Mouse (Mus musculus) spleen, adult 2 months (tissue): Measurements from ENCODE around the gene Spata19. TPM values are rescaled to one million over a fixed set of nuclear protein-coding genes. Genes with fewer than 3 reads are reported as not detected.

Experiments used
- DNase-seq, 2 experiments: peaks; one replicate each; pipeline versions ENCODE4 v3.0.0 to v3.0.0-alpha.2; 2012 to 2021; ENCODE audit warnings: low spot score in 2 of 2, low read depth in 1 of 2
- H3K27ac ChIP-seq: fragments of 200-500 bp; 2 replicates; pipeline ENCODE4 v1.5.1; 2012; ENCODE audit warnings: low read length, inconsistent platforms; ENCODE audit not compliant: insufficient read depth
- H3K27me3 ChIP-seq: fragments of 200-500 bp; 2 replicates; pipeline ENCODE4 v1.6.1; 2012; ENCODE audit warnings: mild to moderate bottlenecking, moderate library complexity, low read length, inconsistent platforms; ENCODE audit not compliant: control insufficient read depth, insufficient read depth
- H3K36me3 ChIP-seq: fragments of 200-500 bp; 2 replicates; pipeline ENCODE4 v1.6.1; 2012; ENCODE audit warnings: mild to moderate bottlenecking, low read length, inconsistent platforms; ENCODE audit not compliant: control insufficient read depth, insufficient read depth
- H3K4me1 ChIP-seq: fragments of 200-500 bp; 2 replicates; pipeline ENCODE4 v1.6.1; 2011; ENCODE audit warnings: inconsistent platforms; ENCODE audit not compliant: control insufficient read depth, insufficient read depth, insufficient read length
- H3K4me3 ChIP-seq: fragments of 200-500 bp; 2 replicates; pipeline ENCODE4 v1.5.1; 2011; ENCODE audit warnings: mild to moderate bottlenecking, inconsistent platforms; ENCODE audit not compliant: insufficient read depth, insufficient read length; ENCODE audit errors: extremely low read depth
- CTCF ChIP-seq: fragments of 200-500 bp; IDR thresholded peaks from 2 replicates; pipeline ENCODE4 v1.5.1; 2011; ENCODE audit warnings: mild to moderate bottlenecking, inconsistent platforms; ENCODE audit not compliant: insufficient read depth, insufficient read length, insufficient replicate concordance; ENCODE audit errors: extremely low read depth
- POLR2A ChIP-seq: fragments of 200-500 bp; IDR thresholded peaks from 2 replicates; pipeline ENCODE4 v1.6.1; 2011; ENCODE audit warnings: low read depth, low read length, inconsistent platforms
- WGBS: fragments of 180-500 bp; shearing (Covaris S2); methylation state at CpG from one replicate; pipeline ENCODE4 v1.1.7; 2018; 5-methylcytosine and 5-hydroxymethylcytosine counted together
- polyA plus RNA-seq: library from polyadenylated mRNA; depleted of rRNA; stranded (reverse); fragments of >200 nt; gene quantifications from 2 replicates; pipeline ENCODE4 v1.2.3, GENCODE M21; 2012; rRNA removed

Gene Spata19
- not detected in 2 replicates for polyA plus RNA-seq

DNA sequence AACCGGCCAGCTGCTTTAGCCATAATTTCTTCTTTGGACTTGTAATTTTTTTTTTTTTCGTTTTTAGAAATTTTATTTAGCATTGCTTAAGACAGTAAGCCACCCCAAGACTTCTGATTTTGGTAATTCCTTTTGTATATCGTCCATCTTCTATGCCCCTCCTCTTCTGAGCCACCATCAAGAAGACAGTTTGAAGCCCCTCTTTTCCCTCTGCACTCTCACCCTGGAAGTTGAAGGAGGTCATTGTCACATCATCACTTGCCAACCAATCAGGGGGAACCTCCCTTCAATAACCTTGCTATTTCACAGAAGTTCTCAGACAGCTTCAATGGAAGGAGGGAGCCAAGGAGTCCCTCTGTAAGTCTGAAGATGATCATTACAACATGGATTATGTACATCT lies at the start of gene Spata19:
Gene Spata19, plus strand, starts transcription at position 301 of the 400 bp plus-strand sequence.
- Histone ChIP-seq H3K36me3 (no peaks in the 10 kb centered on the region), H3K27me3 (no peaks in the 10 kb centered on the region), H3K4me3 (no peak within 1 kb of the TSS), H3K4me1 (no peaks in the 10 kb centered on the region), H3K27ac (no peak within 1 kb of the TSS)
- 68% methylated on average over 3 of the region's 3 CpGs for WGBS
- TF ChIP-seq POLR2A (no peak), CTCF (no peak)
- DNase-seq, result no peak

GRCm38 (mm10) chr9:27353082-27353481 lies 43.5 kb upstream of the Spata19 start:
- DNase-seq, result no peak
- no peaks in the 10 kb centered on the region for H3K36me3 ChIP-seq
- WGBS, result 81% methylated on average over 7 of the region's 7 CpGs
- no peaks in the 10 kb centered on the region for H3K27me3 ChIP-seq
- no peaks in the 10 kb centered on the region for H3K4me1 ChIP-seq
- no peak overlapping the region for H3K27ac ChIP-seq
- TF ChIP-seq POLR2A (no peak), CTCF (no peak)
- no peak overlapping the region for H3K4me3 ChIP-seq

DNA sequence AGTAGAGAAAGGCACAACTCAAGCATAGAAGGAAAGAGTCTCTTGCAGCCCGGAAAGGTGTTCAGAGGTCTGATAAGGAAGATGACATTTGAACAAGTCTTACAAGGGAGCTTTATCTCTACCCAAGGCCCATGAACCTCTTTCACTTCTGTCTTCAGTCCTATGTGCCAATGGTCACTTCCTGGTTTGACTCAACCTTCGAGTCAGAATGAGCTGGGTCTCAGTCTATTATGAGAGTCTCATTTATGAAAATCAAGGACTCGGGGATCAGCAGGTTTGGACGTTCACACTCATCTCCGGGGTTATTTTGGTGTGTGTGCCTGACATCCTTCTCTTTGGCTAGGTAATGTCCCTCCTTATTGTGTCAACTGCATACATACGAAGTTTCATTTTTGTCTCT lies 38.7 kb upstream of the Spata19 start:
- no peaks in the 10 kb centered on the region for H3K36me3 ChIP-seq
- no peak overlapping the region for H3K4me3 ChIP-seq
- 79% methylated on average over 6 of the region's 6 CpGs for WGBS
- TF ChIP-seq POLR2A, result no peak
- no peak for TF ChIP-seq CTCF
- H3K4me1 ChIP-seq, result no peaks in the 10 kb centered on the region
- no peak overlapping the region for H3K27ac ChIP-seq
- DNase-seq, result no peak
- H3K27me3 ChIP-seq, result no peaks in the 10 kb centered on the region

GRCm38 (mm10) chr9:27367231-27367630 lies 29.4 kb upstream of the Spata19 start:
- Histone ChIP-seq H3K27ac (no peak overlapping the region), H3K36me3 (no peaks in the 10 kb centered on the region), H3K27me3 (no peaks in the 10 kb centered on the region), H3K4me1 (no peaks in the 10 kb centered on the region), H3K4me3 (no peak overlapping the region)
- TF ChIP-seq POLR2A (no peak), CTCF (no peak)
- no peak for DNase-seq
- 66% methylated on average over 2 of the region's 2 CpGs for WGBS

DNA sequence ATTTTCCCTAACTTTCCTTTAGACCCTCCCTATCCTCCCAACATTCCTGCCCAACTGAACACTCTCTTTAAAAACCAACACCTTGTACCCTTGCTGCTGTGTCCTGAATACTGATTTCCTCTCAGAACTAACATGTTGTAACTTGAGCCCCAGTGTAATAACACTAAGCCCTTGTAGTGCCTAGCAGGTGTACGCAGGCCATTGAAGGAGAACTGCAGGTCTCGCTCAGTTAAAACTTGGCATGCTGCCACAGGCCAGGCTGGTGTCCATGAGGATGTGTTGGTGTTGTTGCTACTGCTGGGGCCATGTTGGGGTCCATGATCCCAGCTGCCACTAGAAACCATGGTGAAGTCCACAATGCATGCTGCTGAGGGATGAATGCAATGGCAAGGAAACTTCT lies 27.5 kb upstream of the Spata19 start:
- Histone ChIP-seq H3K4me1 (no peaks in the 10 kb centered on the region), H3K4me3 (no peak overlapping the region), H3K27ac (no peak overlapping the region), H3K36me3 (no peaks in the 10 kb centered on the region), H3K27me3 (no peaks in the 10 kb centered on the region)
- 94% methylated on average over 2 of the region's 2 CpGs for WGBS
- no peak for TF ChIP-seq POLR2A
- no peak for TF ChIP-seq CTCF
- no peak for DNase-seq

GRCm38 (mm10) chr9:27375746-27376145 lies 20.9 kb upstream of the Spata19 start:
- H3K27ac ChIP-seq, result no peak overlapping the region
- 68% methylated on average over 1 of the region's 1 CpGs for WGBS
- TF ChIP-seq CTCF (no peak), POLR2A (no peak)

GRCm38 (mm10) chr9:27386951-27387350 lies 9.6 kb upstream of the Spata19 start:
- Histone ChIP-seq H3K4me3 (no peak overlapping the region), H3K4me1 (no peaks in the 10 kb centered on the region), H3K27me3 (no peaks in the 10 kb centered on the region), H3K27ac (no peak overlapping the region), H3K36me3 (no peaks in the 10 kb centered on the region)
- no peak for DNase-seq
- TF ChIP-seq CTCF, result no peak
- no peak for TF ChIP-seq POLR2A
- whole genome bisulfite sequencing, result 90% methylated on average over 3 of the region's 3 CpGs

More at GRCm38 (mm10) chr9:27375746-27376145, 20.9 kb upstream of the Spata19 start:
- H3K4me3 ChIP-seq, result no peak overlapping the region
- H3K36me3 ChIP-seq, result no peaks in the 10 kb centered on the region
- no peaks in the 10 kb centered on the region for H3K4me1 ChIP-seq
- no peak for DNase-seq
- H3K27me3 ChIP-seq, result no peaks in the 10 kb centered on the region
